Mouse (Mus musculus) liver (tissue): ENCODE measurements around the gene Camkv.

Experiments used
- DNase-seq: peaks from one replicate; pipeline ENCODE4 v3.0.0-alpha.2; 2020; ENCODE audit warnings: mixed read lengths

Gene Camkv

GRCm38 (mm10) chr9:107935374-107935773, at the start of gene Camkv:
Gene Camkv (plus strand): TSS chr9:107935674.
- DNase-seq: no peak

- peak; percentile 88 for DNase-seq
These were observed 47.6 kb upstream of the Camkv start, which contains the start of gene Mon1a for GRCm38 (mm10) chr9:107887804-107888266. Gene Mon1a (plus strand): TSS chr9:107888151.

GRCm38 (mm10) chr9:107888267-107888850, 47.1 kb upstream of the Camkv start:
- no peak for DNase-seq

GRCm38 (mm10) chr9:107890260-107890659, 45.2 kb upstream of the Camkv start:
- no peak for DNase-seq

GRCm38 (mm10) chr9:107891023-107891422, 44.5 kb upstream of the Camkv start:
- peak; percentile 28 for DNase-seq

GRCm38 (mm10) chr9:107898563-107898962, 36.9 kb upstream of the Camkv start:
- DNase-seq: no peak

- DNase-seq: no peak
These were observed 35.6 kb upstream of the Camkv start for GRCm38 (mm10) chr9:107899855-107900254.

- peak; percentile 74 for DNase-seq
These were observed 34.4 kb upstream of the Camkv start for GRCm38 (mm10) chr9:107900840-107901626.

- no peak for DNase-seq
These were observed 33.9 kb upstream of the Camkv start for GRCm38 (mm10) chr9:107901627-107901914.

GRCm38 (mm10) chr9:107904726-107905125, 30.7 kb upstream of the Camkv start:
- DNase-seq: peak; percentile 85

GRCm38 (mm10) chr9:107906252-107906966, 29.1 kb upstream of the Camkv start, which contains the start of gene Mst1r:
Gene Mst1r (plus strand): TSS chr9:107906873.
- peak; percentile 87 for DNase-seq

- DNase-seq: no peak
These were observed 28.3 kb upstream of the Camkv start for GRCm38 (mm10) chr9:107906967-107907800.

GRCm38 (mm10) chr9:107907801-107908120, 27.7 kb upstream of the Camkv start:
- DNase-seq: no peak

GRCm38 (mm10) chr9:107908410-107909158, 26.9 kb upstream of the Camkv start:
- no peak for DNase-seq

- no peak for DNase-seq
These were observed 25.3 kb upstream of the Camkv start for GRCm38 (mm10) chr9:107910025-107910769.

GRCm38 (mm10) chr9:107914764-107915420, 20.6 kb upstream of the Camkv start:
- no peak for DNase-seq

- DNase-seq: no peak
These were observed 17.4 kb upstream of the Camkv start for GRCm38 (mm10) chr9:107917895-107918608.

- no peak for DNase-seq
These were observed 16.6 kb upstream of the Camkv start for GRCm38 (mm10) chr9:107918884-107919283.

GRCm38 (mm10) chr9:107919441-107919840, 16.0 kb upstream of the Camkv start:
- no peak for DNase-seq

- peak; percentile 56 for DNase-seq
These were observed 12.5 kb upstream of the Camkv start for GRCm38 (mm10) chr9:107923021-107923420.
